Mouse (Mus musculus): ENCODE measurements around the gene Fam83d. TPM values are rescaled to one million over a fixed set of nuclear protein-coding genes. Genes with fewer than 3 reads are reported as not detected.

Gene Fam83d
- total and polyA plus RNA-seq, 2 experiments from 2014 or later = 5.4 to 6.3 TPM

DNA sequence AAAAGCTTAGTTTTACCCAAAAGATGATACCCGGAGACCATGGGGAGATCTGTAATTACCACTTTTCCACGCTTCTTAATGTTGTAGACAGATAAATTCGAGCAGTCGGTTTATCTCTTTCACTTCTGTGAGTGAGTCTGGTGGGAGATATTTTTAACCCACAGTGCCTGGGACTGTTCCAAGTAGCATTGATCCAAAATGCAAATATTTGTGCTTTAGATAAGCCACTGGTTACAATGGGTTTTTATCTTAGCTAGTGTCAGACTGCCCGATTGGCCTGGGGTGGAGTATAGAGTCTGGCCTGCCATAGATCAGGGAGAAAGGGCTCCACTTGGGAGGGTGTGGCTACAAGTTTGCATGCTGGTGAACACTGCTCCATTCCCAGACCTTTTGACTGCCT, 878 bp downstream of the Fam83d start:
- WGBS = 4% methylated on average over 5 of the region's 5 CpGs

DNA sequence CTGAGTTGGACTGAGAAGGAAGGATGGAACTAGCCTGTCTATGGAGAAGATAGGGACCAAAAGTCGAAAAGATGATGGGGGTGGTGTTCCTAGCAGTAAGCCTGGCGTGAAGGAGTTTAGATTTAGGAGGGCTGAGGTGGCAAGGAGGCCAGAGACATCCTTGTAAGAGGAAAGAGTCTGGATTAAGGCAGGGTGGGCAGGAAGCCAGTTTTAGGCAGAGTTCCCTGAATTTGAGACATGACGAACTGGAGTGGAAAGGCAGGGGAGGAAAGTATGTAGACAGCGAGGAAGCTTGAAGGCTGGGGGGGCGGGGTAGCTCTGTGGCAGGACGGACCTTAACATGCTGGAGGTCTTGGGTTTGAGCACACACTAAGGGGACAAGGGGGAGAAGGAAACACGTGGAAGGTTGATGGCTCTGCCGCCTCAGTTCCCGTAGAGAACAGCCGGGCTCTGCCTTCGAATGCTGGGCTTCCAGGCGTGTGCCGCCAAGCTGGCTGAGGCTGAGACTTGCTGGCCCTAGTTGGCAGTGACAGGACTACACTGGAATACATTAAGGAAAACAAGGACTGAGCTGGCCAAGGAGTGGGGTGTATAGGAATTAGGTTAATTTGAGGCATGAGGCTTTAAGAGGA, 2.3 kb downstream of the Fam83d start:
- H3K27me3 ChIP-seq (ENCODE audit: insufficient read depth, low read length) = no peaks in the 10 kb centered on the region
- H3K4me3 ChIP-seq (ENCODE audit: low read depth, low read length) = 0 out of 2 replicates have a peak overlapping the region, but pooled peaks have one; percentile 3
- WGBS = 23% methylated on average over 13 of the region's 13 CpGs
- no peak for TF ChIP-seq CTCF (IDR thresholded peaks at IDR 0.05; ENCODE audit: low read depth)
- no peaks in the 10 kb centered on the region for H3K36me3 ChIP-seq (ENCODE audit: insufficient read depth)
- DNase-seq (peak; percentile 48), ATAC-seq (no peak)
- peaks cover 8% of the 10 kb centered on the region; the same call in 1 of the 2 replicates for H3K4me1 ChIP-seq (ENCODE audit: insufficient read depth)
- no peak overlapping the region for H3K27ac ChIP-seq (ENCODE audit: low read depth, low read length)
- H3K4me2 ChIP-seq (ENCODE audit: low read depth) = peak overlapping the region; percentile 95
- H3K9ac ChIP-seq = peak overlapping the region; percentile 18; the same call in 1 of the 2 replicates
- H3K9me3 ChIP-seq (ENCODE audit: low read length) = no peaks in the 10 kb centered on the region

More for the DNA sequence above, 878 bp downstream of the Fam83d start:
- Histone ChIP-seq H3K9ac (no peak overlapping the region), H3K4me3 (ENCODE audit: low read depth, low read length) (peak overlapping the region; percentile 54), H3K36me3 (ENCODE audit: insufficient read depth) (no peaks in the 10 kb centered on the region), H3K4me2 (ENCODE audit: low read depth) (peak overlapping the region; percentile 95), H3K4me1 (ENCODE audit: insufficient read depth) (peaks cover 8% of the 10 kb centered on the region; the same call in 1 of the 2 replicates), H3K27me3 (ENCODE audit: insufficient read depth, low read length) (no peaks in the 10 kb centered on the region), H3K27ac (ENCODE audit: low read depth, low read length) (no peak overlapping the region), H3K9me3 (ENCODE audit: low read length) (no peaks in the 10 kb centered on the region)
- no peak for ATAC-seq
- TF ChIP-seq CTCF (IDR thresholded peaks at IDR 0.05; ENCODE audit: low read depth) = no peak
- DNase-seq = no peak

DNA sequence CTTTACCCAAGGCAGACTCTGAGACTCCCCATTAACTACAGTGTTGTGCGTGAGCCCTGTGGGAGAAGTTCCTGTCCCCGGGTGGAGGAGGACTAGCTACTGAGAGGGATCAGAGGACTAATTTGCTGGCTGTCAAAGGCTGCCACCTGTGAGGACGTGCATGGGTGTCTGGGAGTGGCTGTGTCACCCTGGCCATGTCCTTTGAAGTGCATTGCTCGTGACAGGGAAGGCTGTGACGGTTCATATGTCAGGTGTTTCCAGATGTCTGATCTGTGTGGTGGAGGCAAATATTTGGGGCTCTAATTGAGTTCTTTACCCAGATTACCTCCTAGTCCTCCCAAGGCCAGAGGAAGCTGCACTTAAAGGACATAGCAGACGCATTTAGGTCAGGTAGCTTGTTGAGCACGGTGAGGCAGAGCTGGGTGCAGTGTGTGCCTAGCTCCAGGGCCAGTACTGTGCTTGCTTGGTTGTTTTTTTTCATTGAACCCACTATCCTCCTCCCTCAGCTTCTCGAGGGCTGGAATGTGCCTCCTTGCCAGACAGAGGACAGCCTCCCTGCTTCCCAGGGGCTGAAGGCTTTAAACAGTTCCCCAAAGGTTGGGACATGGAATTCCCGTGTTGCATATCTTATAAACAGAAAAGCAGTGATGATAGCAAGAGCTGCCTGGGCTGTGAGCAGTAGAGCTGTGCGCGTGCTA, 3.3 kb downstream of the Fam83d start:
- Histone ChIP-seq H3K27ac (ENCODE audit: low read depth, low read length) (no peak overlapping the region), H3K9ac (no peak overlapping the region), H3K4me1 (ENCODE audit: insufficient read depth) (peaks cover 8% of the 10 kb centered on the region; the same call in 1 of the 2 replicates), H3K4me3 (ENCODE audit: low read depth, low read length) (no peak overlapping the region), H3K9me3 (ENCODE audit: low read length) (no peaks in the 10 kb centered on the region), H3K36me3 (ENCODE audit: insufficient read depth) (no peaks in the 10 kb centered on the region), H3K27me3 (ENCODE audit: insufficient read depth, low read length) (no peaks in the 10 kb centered on the region), H3K4me2 (ENCODE audit: low read depth) (no peak overlapping the region)
- WGBS = 57% methylated on average over 11 of the region's 11 CpGs
- ATAC-seq = no peak
- DNase-seq = no peak
- TF ChIP-seq CTCF (IDR thresholded peaks at IDR 0.05; ENCODE audit: low read depth) = no peak

DNA sequence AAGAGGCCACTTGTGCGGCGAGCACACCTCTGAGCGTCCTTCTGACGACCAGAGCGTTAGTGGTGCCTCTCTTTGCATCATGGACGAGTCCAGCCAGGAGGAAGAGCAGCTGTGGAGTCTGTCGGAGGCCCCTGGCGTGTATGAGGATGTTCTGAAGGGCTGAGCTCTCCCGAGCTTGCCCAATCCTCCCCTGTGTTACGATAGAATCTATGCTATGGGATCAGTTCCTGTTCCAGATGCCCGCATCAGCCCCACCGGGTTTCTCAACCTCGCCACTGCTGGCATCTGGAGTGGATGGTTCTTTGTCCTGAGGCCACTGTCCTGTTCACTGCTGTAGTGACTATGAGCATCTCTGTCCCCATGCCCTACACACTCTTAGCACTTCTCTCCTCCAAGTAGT, 4.9 kb downstream of the Fam83d start:
- 86% methylated on average over 13 of the region's 13 CpGs for WGBS
- Histone ChIP-seq H3K27me3 (ENCODE audit: insufficient read depth, low read length) (no peaks in the 10 kb centered on the region), H3K9ac (no peak overlapping the region), H3K27ac (ENCODE audit: low read depth, low read length) (no peak overlapping the region), H3K4me3 (ENCODE audit: low read depth, low read length) (no peak overlapping the region), H3K4me2 (ENCODE audit: low read depth) (no peak overlapping the region), H3K9me3 (ENCODE audit: low read length) (no peaks in the 10 kb centered on the region), H3K4me1 (ENCODE audit: insufficient read depth) (peaks cover 8% of the 10 kb centered on the region; the same call in 1 of the 2 replicates), H3K36me3 (ENCODE audit: insufficient read depth) (no peaks in the 10 kb centered on the region)
- no peak for DNase-seq
- no peak for TF ChIP-seq CTCF (IDR thresholded peaks at IDR 0.05; ENCODE audit: low read depth)
- no peak for ATAC-seq

DNA sequence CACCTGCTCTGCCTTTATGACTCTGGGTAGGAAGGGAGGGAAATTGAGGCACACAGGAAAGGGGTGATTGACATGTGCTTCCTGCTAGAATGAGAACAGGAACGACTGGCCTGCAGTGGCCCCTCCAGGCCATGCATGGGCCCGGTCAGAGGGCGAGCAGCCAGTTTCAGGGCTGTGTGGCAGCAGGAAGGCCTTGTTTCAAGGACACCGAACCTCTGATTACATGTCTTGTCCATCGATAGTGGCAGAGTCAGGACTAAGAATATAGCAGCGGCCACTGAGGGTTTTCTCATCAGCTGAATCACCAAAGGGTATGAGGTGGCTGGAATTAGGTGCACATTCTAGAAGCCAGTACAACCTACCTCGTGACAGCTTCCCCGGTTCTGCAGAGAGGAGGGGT, 7.0 kb downstream of the Fam83d start:
- DNase-seq (no peak), ATAC-seq (no peak)
- no peak overlapping the region for H3K4me2 ChIP-seq (ENCODE audit: low read depth)
- no peak for TF ChIP-seq CTCF (IDR thresholded peaks at IDR 0.05; ENCODE audit: low read depth)
- WGBS = 85% methylated on average over 8 of the region's 8 CpGs
- no peak overlapping the region for H3K27ac ChIP-seq (ENCODE audit: low read depth, low read length)
- H3K9me3 ChIP-seq (ENCODE audit: low read length) = no peaks in the 10 kb centered on the region
- no peaks in the 10 kb centered on the region; the same call in 1 of the 2 replicates for H3K4me1 ChIP-seq (ENCODE audit: insufficient read depth)
- H3K27me3 ChIP-seq (ENCODE audit: insufficient read depth, low read length) = no peaks in the 10 kb centered on the region
- no peak overlapping the region for H3K9ac ChIP-seq
- H3K36me3 ChIP-seq (ENCODE audit: insufficient read depth) = no peaks in the 10 kb centered on the region
- H3K4me3 ChIP-seq (ENCODE audit: low read depth, low read length) = no peak overlapping the region

DNA sequence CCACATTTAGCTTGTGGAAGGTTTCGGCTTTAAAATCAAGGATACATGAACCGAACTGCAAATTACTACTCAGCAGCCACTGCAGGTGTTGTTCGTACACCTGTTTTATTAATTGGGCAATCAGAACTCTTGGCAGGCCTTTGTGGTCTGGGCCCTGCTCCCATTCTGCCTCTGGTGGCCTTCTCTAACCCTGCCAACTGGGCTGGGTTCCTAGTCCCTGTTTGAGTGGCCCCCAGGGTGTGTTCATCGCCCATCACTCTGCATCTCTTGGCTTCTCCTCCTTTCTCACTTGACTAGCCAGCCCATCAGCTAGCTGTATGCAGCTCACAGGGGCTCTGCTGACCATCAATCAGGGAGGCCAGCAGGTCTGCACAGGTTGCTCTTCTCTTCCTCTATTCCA, 8.8 kb downstream of the Fam83d start:
- WGBS = 64% methylated on average over 4 of the region's 4 CpGs
- H3K4me1 ChIP-seq (ENCODE audit: insufficient read depth) = no peaks in the 10 kb centered on the region
- ATAC-seq = no peak
- no peak overlapping the region for H3K27ac ChIP-seq (ENCODE audit: low read depth, low read length)
- no peak overlapping the region for H3K4me3 ChIP-seq (ENCODE audit: low read depth, low read length)
- H3K4me2 ChIP-seq (ENCODE audit: low read depth) = no peak overlapping the region
- H3K27me3 ChIP-seq (ENCODE audit: insufficient read depth, low read length) = no peaks in the 10 kb centered on the region
- H3K9ac ChIP-seq = 0 out of 2 replicates have a peak overlapping the region, but pooled peaks have one; percentile 1
- TF ChIP-seq CTCF (IDR thresholded peaks at IDR 0.05; ENCODE audit: low read depth) = no peak
- no peaks in the 10 kb centered on the region for H3K9me3 ChIP-seq (ENCODE audit: low read length)
- no peak for DNase-seq
- no peaks in the 10 kb centered on the region for H3K36me3 ChIP-seq (ENCODE audit: insufficient read depth)

DNA sequence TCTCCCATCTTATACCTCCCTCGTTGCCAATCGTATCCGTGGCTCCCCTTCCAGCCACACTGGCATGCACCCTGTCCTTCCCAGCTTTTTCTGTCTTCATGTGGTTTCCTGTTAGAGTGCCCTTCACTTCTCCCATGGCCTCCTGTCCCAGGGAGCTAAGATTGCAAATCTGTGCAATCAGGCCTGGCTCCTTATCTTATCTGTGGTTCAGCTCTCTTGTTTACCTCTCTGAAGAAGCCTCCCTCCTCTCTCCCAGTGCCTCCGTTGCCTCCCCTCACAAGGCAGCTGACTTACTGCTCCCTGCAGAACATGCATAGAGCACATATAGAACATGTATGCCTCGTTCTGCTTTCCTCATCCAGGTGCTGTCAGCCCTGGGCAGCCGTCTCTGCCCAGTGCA, 9.6 kb downstream of the Fam83d start:
- no peak for ATAC-seq
- WGBS = 67% methylated on average over 6 of the region's 6 CpGs

More for the DNA sequence above, 9.6 kb downstream of the Fam83d start:
- Histone ChIP-seq H3K27ac (ENCODE audit: low read depth, low read length) (no peak overlapping the region), H3K27me3 (ENCODE audit: insufficient read depth, low read length) (no peaks in the 10 kb centered on the region), H3K4me1 (ENCODE audit: insufficient read depth) (no peaks in the 10 kb centered on the region), H3K36me3 (ENCODE audit: insufficient read depth) (no peaks in the 10 kb centered on the region), H3K4me2 (ENCODE audit: low read depth) (no peak overlapping the region), H3K4me3 (ENCODE audit: low read depth, low read length) (no peak overlapping the region), H3K9ac (no peak overlapping the region), H3K9me3 (ENCODE audit: low read length) (no peaks in the 10 kb centered on the region)
- no peak for TF ChIP-seq CTCF (IDR thresholded peaks at IDR 0.05; ENCODE audit: low read depth)
- no peak for DNase-seq

Data from forebrain, postnatal 0 days (tissue).